Mouse (Mus musculus) cortical plate, adult 2 months (tissue): Measurements from ENCODE around the gene Nrsn2. TPM values are rescaled to one million over a fixed set of nuclear protein-coding genes. Genes with fewer than 3 reads are reported as not detected.

Source experiments
- H3K27ac ChIP-seq: fragments of 200-500 bp; 2 replicates; pipeline ENCODE4 v1.5.1; 2012; ENCODE audit warnings: low read length, control low read depth, inconsistent platforms; ENCODE audit not compliant: insufficient read depth
- H3K4me1 ChIP-seq: fragments of 200-500 bp; 2 replicates; pipeline ENCODE4 v1.6.1; 2011; ENCODE audit warnings: low read length; ENCODE audit not compliant: control insufficient read depth, insufficient read depth
- H3K4me3 ChIP-seq: fragments of 200-500 bp; 2 replicates; pipeline ENCODE4 v1.5.1; 2011; ENCODE audit warnings: mild to moderate bottlenecking, low read length, control low read depth; ENCODE audit not compliant: insufficient read depth
- CTCF ChIP-seq: fragments of 200-500 bp; IDR thresholded peaks from 2 replicates; pipeline ENCODE4 v1.5.1; 2011; ENCODE audit warnings: mild to moderate bottlenecking, control low read depth, low read length; ENCODE audit not compliant: insufficient read depth; ENCODE audit errors: extremely low read depth
- POLR2A ChIP-seq: fragments of 200-500 bp; IDR thresholded peaks from 2 replicates; pipeline ENCODE4 v1.6.1; 2011; ENCODE audit warnings: mild to moderate bottlenecking, low read length, control low read depth; ENCODE audit not compliant: insufficient read depth; ENCODE audit errors: extremely low read depth
- polyA plus RNA-seq: library from polyadenylated mRNA; depleted of rRNA; stranded (reverse); fragments of >200 nt; gene quantifications from 2 replicates; pipeline ENCODE4 v1.2.3, GENCODE M21; 2012

Gene Nrsn2
- polyA plus RNA-seq, 1 experiment: 81.3 TPM

DNA sequence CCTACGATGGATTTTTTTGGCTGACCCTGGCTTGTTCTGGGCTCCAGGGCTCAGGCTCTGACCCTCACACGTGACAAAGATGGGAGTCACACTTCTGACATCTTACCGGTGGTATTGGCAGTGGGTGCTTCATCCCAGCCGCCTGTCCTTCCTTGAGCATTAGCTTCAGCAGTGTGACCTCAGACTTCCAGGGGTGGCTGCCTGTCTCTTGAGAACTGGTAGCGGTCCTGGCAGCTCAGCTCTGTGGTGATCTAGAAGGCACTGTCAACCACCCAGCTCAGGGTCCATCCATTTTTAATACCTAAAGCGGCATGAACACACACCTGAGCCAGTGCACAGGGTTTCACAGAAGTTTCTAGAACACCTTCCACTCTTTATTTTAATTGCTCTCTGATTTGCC, 33.3 kb upstream of the Nrsn2 start:
- H3K4me1 ChIP-seq: peaks cover 6% of the 10 kb centered on the region
- no peak overlapping the region for H3K27ac ChIP-seq
- no peak for TF ChIP-seq POLR2A
- TF ChIP-seq CTCF: no peak
- no peak overlapping the region for H3K4me3 ChIP-seq

DNA sequence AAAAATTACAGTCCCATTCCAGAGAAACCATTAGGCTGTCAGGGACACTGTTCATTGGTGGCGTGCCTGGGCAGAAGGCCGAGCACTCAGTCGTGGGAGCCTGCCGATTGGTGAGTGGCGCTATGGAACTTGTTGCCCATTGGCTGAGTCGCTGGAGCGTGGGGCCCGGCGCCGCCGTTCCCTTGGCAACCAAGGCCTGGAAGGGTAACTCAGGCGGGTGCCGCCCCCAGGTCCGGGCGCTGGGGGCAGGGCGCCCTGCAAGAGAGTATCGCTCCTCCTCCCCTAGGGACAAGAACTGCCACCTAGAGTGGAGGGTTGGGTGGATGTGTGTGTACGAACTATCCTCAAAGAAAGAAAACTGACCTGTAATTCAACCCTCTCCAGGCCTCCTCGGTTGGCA, 29.7 kb upstream of the Nrsn2 start:
- H3K4me3 ChIP-seq: peak overlapping the region; percentile 33
- H3K4me1 ChIP-seq: peaks cover 3% of the 10 kb centered on the region; the same call in 1 of the 2 replicates
- TF ChIP-seq CTCF (no peak), POLR2A (0 out of 2 replicates have a peak, but pooled peaks have one; percentile 34)
- H3K27ac ChIP-seq: 0 out of 2 replicates have a peak overlapping the region, but pooled peaks have one; percentile 3

DNA sequence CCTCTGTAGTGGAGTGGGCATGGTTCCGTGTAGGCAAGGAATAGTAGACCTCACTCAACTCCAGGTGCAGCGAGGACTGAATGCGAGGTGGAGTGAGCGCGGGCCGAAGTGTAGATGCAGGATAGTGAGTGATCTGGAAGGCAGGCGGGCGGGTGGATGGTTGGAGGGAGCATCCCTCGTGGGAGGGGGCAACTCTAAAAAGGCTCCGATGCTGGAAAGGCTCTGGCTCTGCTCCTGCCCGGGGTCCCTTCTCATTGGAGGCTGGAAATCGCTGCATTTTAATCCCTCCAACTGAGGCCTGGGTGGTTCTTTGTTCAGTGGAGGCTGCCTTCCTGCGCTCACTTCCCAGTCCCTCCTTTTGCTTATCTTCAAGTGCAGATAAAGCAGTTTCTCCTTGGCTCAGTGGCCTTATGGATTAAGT, 22.7 kb upstream of the Nrsn2 start:
- Histone ChIP-seq H3K4me3 (peak overlapping the region; percentile 86), H3K27ac (peak overlapping the region; percentile 6; the same call in 1 of the 2 replicates), H3K4me1 (0 out of 2 replicates have a peak, but pooled peaks cover 1% of the 10 kb centered on the region)
- no peak for TF ChIP-seq CTCF
- TF ChIP-seq POLR2A: no peak

DNA sequence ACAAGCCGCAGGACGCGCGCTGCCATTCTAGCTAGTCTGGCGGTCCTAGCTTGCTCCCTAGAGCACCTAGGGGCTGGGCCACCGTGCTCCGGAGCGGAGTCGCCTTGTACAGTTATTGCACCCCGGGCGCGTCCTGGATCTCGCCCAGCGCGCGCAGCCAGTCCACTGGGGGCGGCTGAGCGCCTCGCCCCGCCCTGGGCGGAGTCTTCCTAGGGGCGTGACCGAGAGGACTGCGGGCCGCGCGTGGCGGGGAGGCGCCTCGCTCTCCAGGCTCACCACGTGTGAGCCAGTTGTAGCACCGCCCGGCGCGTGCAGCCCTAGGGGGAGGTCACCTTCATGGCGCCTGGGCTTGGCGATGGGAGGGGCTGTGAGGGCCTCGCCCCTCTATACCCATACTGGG, 22.3 kb upstream of the Nrsn2 start:
- TF ChIP-seq CTCF (no peak), POLR2A (peak; percentile 25; the same call in 1 of the 2 replicates)
- 0 out of 2 replicates have a peak, but pooled peaks cover 1% of the 10 kb centered on the region for H3K4me1 ChIP-seq
- peak overlapping the region; percentile 40 for H3K27ac ChIP-seq
- H3K4me3 ChIP-seq: peak overlapping the region; percentile 86

DNA sequence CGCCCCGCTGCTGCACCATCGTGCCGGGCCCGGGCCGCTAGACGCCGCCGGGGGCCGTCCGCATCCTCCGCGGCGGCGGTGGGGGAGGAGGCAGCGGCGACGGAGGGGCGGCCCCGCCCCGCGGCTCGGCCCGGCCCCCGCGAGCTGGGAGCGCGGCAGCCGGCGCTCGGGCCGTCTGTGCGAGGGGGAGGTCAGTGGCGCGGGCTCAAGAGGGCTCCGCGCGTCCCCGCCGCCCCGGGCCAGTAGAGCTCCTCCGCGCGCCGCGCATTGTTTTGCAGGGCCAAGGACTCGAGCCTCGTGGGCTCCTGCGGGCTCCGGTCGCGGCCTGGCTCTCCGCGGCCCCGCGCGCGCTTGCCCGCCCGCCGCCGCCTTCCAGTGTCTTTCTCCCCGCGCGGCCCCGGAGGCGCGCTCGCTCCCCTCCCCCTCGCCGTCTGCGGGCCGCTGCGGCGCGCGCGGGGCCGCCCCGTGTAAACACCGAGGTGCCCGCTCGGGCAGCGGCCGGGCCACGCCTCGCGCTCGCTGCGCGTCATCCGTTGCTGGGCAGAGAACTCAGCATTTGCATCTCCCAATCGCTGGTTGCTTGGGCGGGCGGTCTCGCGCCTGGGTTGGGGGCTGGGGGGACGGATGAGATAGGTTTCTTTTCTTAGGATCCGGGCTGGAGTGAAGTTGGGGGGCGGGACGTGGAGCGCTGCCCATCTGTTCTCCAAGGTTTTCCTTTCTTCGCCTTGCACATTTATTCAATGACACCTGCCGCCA, 21.4 kb upstream of the Nrsn2 start, which contains the start of gene Sox12:
TSS of gene Sox12 (minus strand) at position 384 of the 756 bp plus-strand sequence.
- TF ChIP-seq POLR2A (no peak), CTCF (no peak)
- 0 out of 2 replicates have a peak, but pooled peaks cover 1% of the 10 kb centered on the region for H3K4me1 ChIP-seq
- H3K4me3 ChIP-seq: peak within 1 kb of the TSS; percentile 86
- H3K27ac ChIP-seq: peak within 1 kb of the TSS; percentile 94

DNA sequence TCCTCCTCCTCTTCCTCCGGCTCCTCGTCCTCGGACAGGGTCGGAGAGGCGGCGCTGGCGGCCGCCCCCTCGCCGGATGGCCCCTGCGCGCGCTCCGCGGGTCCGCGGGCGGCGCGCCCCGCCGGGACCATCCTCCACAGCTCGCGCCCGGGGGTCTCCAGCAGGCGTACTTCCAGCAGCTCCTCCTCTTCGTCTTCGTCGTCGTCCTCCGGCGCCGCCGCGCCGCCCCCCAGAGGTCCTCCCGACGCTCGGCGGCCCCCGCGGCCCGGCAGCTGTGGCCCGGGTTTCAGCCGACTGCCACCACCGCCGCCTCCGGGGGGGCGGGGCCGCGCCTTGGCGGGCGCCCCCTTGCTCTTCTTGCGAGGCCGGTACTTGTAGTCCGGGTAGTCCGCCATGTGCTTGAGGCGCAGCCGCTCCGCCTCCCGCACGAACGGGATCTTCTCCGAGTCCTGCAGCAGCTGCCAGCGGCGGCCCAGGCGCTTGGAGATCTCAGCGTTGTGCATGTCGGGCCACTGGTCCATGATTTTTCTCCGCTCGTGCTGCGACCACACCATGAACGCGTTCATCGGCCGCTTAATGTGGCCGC, 20.7 kb upstream of the Nrsn2 start:
- Histone ChIP-seq H3K4me1 (0 out of 2 replicates have a peak, but pooled peaks cover 1% of the 10 kb centered on the region), H3K27ac (peak overlapping the region; percentile 94), H3K4me3 (peak overlapping the region; percentile 86)
- TF ChIP-seq POLR2A: 0 out of 2 replicates have a peak, but pooled peaks have one; percentile 37
- TF ChIP-seq CTCF: no peak

DNA sequence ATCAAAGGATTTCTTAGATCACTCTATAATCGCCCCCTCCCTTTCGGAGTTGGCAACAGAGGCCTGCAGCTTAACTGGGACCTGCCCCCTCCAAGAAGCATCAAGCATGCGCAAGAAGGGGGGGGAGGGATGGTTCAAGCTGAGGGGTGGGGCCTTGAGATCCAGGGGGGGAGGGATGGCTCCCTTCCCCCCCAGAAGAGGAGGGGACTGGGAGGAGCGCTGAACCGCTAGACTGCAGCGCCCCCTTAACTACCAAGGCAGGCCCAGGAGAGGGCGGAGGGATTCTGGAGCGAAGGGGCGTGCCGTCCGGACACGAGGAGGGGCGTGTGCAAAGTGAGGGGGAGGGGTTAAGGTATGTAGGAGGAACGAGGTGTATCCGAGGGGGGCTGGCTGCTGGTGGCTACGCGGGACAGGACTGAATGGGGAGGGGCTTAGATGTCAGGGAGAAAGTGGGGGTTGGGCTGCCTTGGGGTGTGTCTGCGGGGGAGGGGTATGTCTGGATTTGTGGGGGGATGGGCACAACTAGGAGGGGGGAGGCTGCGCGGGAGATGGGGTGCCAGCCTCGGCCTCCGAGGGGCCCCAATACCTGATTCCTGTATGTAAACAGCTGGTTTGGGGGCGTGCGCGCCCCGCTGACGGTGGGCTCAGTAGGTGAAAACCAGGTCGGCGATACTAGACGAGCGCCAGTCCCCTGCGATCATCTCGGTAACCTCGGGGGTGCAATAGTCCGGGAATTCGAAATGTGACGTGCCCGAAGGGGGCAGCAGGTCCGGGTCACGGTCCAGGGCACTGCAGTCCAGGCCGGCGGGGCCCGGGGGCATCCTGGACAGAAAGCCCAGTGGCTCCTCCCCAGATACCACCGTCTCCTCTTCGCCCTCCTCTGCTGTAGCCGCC, 19.9 kb upstream of the Nrsn2 start:
- Histone ChIP-seq H3K4me1 (0 out of 2 replicates have a peak, but pooled peaks cover 1% of the 10 kb centered on the region), H3K4me3 (peak overlapping the region; percentile 86)
- TF ChIP-seq CTCF (no peak), POLR2A (peak; percentile 31; the same call in 1 of the 2 replicates)

DNA sequence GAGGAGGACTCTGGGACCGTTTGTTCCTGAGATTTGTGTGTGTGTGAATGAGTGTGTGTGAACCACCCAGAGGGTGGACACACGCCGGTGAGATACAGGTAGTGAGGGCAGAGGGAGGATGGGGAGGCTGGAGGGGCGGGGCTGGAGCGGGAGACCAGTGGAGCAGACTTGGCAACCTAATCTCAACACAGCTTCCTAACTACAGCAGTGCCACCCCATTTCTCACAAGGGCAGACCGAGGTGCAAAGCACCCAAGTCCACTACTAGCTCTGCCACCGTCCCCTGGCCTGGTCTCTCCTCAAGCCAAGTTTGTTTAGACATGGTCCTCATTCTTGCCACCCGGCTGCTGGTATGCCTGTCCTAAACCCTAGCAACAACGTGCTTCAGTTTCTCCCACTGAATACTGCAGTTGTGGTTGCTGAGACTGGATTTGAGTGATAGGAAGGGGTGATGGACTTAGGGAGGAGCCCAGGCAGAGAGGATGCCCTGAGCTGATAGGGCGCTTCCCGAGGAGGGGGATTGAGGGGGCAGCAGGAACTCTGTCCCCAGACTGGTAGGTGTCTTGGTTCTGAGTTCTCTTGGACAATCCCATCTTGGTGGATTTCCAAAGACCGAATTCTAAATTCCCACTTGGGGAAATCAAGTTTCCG, 19.0 kb upstream of the Nrsn2 start:
- TF ChIP-seq CTCF (no peak), POLR2A (no peak)
- 0 out of 2 replicates have a peak, but pooled peaks cover 1% of the 10 kb centered on the region for H3K4me1 ChIP-seq
- H3K27ac ChIP-seq: peak overlapping the region; percentile 11; the same call in 1 of the 2 replicates
- H3K4me3 ChIP-seq: peak overlapping the region; percentile 86

More for the DNA sequence above, 19.9 kb upstream of the Nrsn2 start:
- H3K27ac ChIP-seq: peak overlapping the region; percentile 94
